Mouse (Mus musculus) heart, postnatal 4 days (tissue): ENCODE data around the gene 0610010K14Rik. TPM values are rescaled to one million over a fixed set of nuclear protein-coding genes. Genes with fewer than 3 reads are reported as not detected.

Experiments
- DNase-seq: peaks from one replicate; pipeline ENCODE4 v3.0.0; 2021
- total RNA-seq, 2 experiments: library from RNA; stranded (reverse); gene quantifications; 2 replicates each; pipeline ENCODE4 v1.2.3; 2021

Gene 0610010K14Rik
- total RNA-seq, 2 experiments from 2014 or later, result 72.3 to 79.4 TPM

- DNase-seq, result peak; percentile 16
Observed at GRCm38 (mm10) chr11:70214856-70215209, 22.9 kb downstream of the 0610010K14Rik start.

GRCm38 (mm10) chr11:70214191-70214855, 23.4 kb downstream of the 0610010K14Rik start:
- peak; percentile 17 for DNase-seq

- no peak for DNase-seq
Observed at GRCm38 (mm10) chr11:70213736-70214135, 24.0 kb downstream of the 0610010K14Rik start.

- DNase-seq, result peak; percentile 76
Observed at GRCm38 (mm10) chr11:70212896-70213295, 24.8 kb downstream of the 0610010K14Rik start.

GRCm38 (mm10) chr11:70212423-70212822, 25.3 kb downstream of the 0610010K14Rik start, which contains the start of gene Slc16a11:
TSS of gene Slc16a11 (plus strand) at chr11:70212752.
- no peak for DNase-seq

GRCm38 (mm10) chr11:70211972-70212371, 25.7 kb downstream of the 0610010K14Rik start:
- no peak for DNase-seq

- no peak for DNase-seq
Observed at GRCm38 (mm10) chr11:70210681-70211080, 27.0 kb downstream of the 0610010K14Rik start.

GRCm38 (mm10) chr11:70208778-70209388, 28.8 kb downstream of the 0610010K14Rik start:
- DNase-seq, result no peak

- DNase-seq, result no peak
Observed at GRCm38 (mm10) chr11:70207283-70207682, 30.4 kb downstream of the 0610010K14Rik start.

- no peak for DNase-seq
Observed at GRCm38 (mm10) chr11:70206801-70207200, 30.9 kb downstream of the 0610010K14Rik start.

GRCm38 (mm10) chr11:70201691-70202090, 36.0 kb downstream of the 0610010K14Rik start:
- peak; percentile 88 for DNase-seq

- no peak for DNase-seq
Observed at GRCm38 (mm10) chr11:70200036-70200608, 37.6 kb downstream of the 0610010K14Rik start.

GRCm38 (mm10) chr11:70199107-70199506, 38.6 kb downstream of the 0610010K14Rik start:
- DNase-seq, result no peak

- DNase-seq, result no peak
Observed at GRCm38 (mm10) chr11:70198332-70198731, 39.4 kb downstream of the 0610010K14Rik start.

GRCm38 (mm10) chr11:70193354-70194285, 44.1 kb downstream of the 0610010K14Rik start:
- no peak for DNase-seq

GRCm38 (mm10) chr11:70192157-70192556, 45.6 kb downstream of the 0610010K14Rik start:
- DNase-seq, result no peak

- no peak for DNase-seq
Observed at GRCm38 (mm10) chr11:70191188-70191587, 46.5 kb downstream of the 0610010K14Rik start.

GRCm38 (mm10) chr11:70189319-70190134, 48.2 kb downstream of the 0610010K14Rik start:
- DNase-seq, result no peak
